Comparison of ENCODE assay signal across 27 mouse cellular contexts in the genomic region with DNA sequence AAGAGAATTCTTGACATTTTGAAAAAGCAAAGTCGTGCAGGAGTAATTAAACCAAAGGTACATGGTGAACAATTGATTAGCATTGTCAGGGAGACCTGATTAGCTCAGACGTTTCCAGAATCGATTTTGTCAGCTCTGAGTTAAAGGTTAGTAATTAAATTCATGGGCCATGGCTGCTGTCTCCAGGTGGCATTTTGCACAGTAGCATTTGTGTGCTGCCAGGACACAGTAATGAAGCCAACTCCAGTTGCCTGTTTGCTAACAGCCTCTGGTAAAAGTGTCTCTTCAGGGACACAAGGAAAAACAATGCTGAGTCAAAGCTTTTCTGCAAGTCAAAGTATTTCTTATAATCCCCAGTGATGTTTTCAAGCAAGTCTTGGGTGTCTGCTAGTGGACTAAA.
"Had no signal": no experiment of that assay in that cellular context is flagged by ENCODE, and none has a peak within 500 bp of the region (broad histone marks: within the 10 kb centered on the region; RNA-seq: fewer than 3 reads in every experiment).

No protein-coding gene starts in this region.

- H3K36me3 ChIP-seq: heart, embryonic 10.5 days; heart, embryonic 12.5 days; hindbrain, embryonic 10.5 days; hindbrain, embryonic 12.5 days; intestine, embryonic 15.5 days; limb, embryonic 10.5 days; limb, embryonic 12.5 days; liver, embryonic 13.5 days; liver, embryonic 15.5 days had no signal

- H3K27me3 ChIP-seq: heart, embryonic 12.5 days; hindbrain, embryonic 12.5 days; intestine, embryonic 15.5 days; limb, embryonic 12.5 days; liver, embryonic 13.5 days; liver, embryonic 15.5 days had no signal

- H3K27ac ChIP-seq: gastrocnemius, adult 2 months; heart, embryonic 10.5 days; hindbrain, embryonic 10.5 days; hindbrain, embryonic 12.5 days; hindbrain, embryonic 14.5 days; intestine, embryonic 15.5 days; kidney, postnatal 0 days; layer of hippocampus, adult 2 months; left cerebral cortex, adult 2 months; limb, embryonic 10.5 days; limb, embryonic 12.5 days; liver, embryonic 13.5 days; liver, embryonic 15.5 days had no signal

- DNase-seq: gastrocnemius, adult 2 months; gastrocnemius, postnatal 10 days; gastrocnemius, postnatal 25 days; heart, adult 18-20 months; heart, postnatal 10 days; heart, postnatal 4 days; kidney, adult 18-20 months; kidney, postnatal 14 days; kidney, postnatal 4 days; liver; liver, embryonic 13.5 days; liver, postnatal 0 days had no signal

- ATAC-seq: hindbrain, embryonic 16.5 days; inflammation-experienced regulatory T-cells, adult 6 months; intestine, embryonic 15.5 days; intestine, postnatal 0 days; liver, postnatal 0 days had no signal

- H3K4me1 ChIP-seq: heart, embryonic 10.5 days; heart, embryonic 12.5 days; hindbrain, embryonic 10.5 days; hindbrain, embryonic 12.5 days; intestine, embryonic 15.5 days; limb, embryonic 10.5 days; liver, embryonic 13.5 days; liver, embryonic 15.5 days had no signal

- H3K9me3 ChIP-seq: heart, embryonic 10.5 days; heart, embryonic 12.5 days; hindbrain, embryonic 10.5 days; hindbrain, embryonic 12.5 days; intestine, embryonic 15.5 days; limb, embryonic 10.5 days; limb, embryonic 12.5 days; liver, embryonic 15.5 days had no signal

- H3K9ac ChIP-seq: heart, embryonic 12.5 days; hindbrain, embryonic 12.5 days; hindbrain, embryonic 14.5 days; intestine, embryonic 15.5 days; limb, embryonic 12.5 days; liver, embryonic 13.5 days; liver, embryonic 15.5 days; liver, postnatal 0 days had no signal

- H3K4me2 ChIP-seq: heart, embryonic 12.5 days; hindbrain, embryonic 12.5 days; hindbrain, embryonic 14.5 days; intestine, embryonic 15.5 days; limb, embryonic 12.5 days; liver, embryonic 13.5 days; liver, embryonic 15.5 days had no signal

- H3K4me3 ChIP-seq: gastrocnemius, adult 2 months; heart, embryonic 10.5 days; heart, embryonic 12.5 days; hindbrain, embryonic 10.5 days; hindbrain, embryonic 12.5 days; intestine, embryonic 15.5 days; layer of hippocampus, adult 2 months; left cerebral cortex, adult 2 months; limb, embryonic 10.5 days; limb, embryonic 12.5 days; liver, embryonic 13.5 days; liver, embryonic 15.5 days had no signal
